Mouse (Mus musculus): Measurements from ENCODE around the gene Tmem255a. TPM values are rescaled to one million over a fixed set of nuclear protein-coding genes. Genes with fewer than 3 reads are reported as not detected.

Tmem255a gene
- polyA plus RNA-seq, 1 experiment: 0.17 TPM

DNA sequence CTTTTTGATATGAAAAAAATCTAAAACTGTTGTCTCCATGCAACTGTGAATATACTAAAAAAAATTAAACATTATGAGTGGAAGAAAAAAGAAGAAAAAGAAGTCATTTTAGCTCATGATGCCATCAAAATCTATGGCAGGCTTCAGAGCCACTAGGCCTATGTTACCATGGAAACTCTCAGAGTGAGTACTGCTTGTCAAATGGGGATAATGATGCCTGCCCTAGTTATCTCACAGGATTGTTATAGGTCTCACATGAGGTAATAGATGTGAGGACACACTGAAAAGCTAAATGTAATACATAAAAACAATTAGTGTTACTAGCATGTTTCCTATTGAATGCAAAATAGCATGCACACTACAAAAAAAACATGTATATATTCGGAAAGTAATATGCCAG lies 22.4 kb downstream of the Tmem255a start:
- no peak for TF ChIP-seq POLR2A (IDR thresholded peaks at IDR 0.05; ENCODE audit: low read depth, low read length)
- TF ChIP-seq CTCF (conservative IDR thresholded peaks at IDR 0.05; ENCODE audit: insufficient read depth, insufficient read length, low read depth, low read length): no peak
- DNase-seq: no peak

DNA sequence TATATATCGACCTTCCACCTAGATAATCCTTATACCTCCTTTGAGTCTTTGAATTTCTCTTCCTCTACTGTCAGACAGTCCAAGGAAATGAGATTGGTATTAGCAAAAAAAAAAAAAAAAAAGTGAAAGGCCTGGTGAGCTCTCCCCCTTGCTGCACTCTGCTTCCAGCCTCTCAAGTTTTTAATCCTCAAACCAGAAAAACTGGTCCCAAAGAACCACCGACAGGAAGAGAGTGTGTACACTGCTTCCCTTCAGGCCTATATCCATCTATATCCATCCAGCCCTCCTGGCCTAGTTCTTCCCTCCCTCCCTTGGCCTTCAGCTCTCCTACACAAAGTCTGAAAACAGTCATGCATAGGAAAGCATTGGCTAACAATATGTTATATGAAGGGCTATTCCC lies 29.5 kb downstream of the Tmem255a start:
- WGBS: 43% methylated on average over 2 of the region's 2 CpGs
- Histone ChIP-seq H3K36me3 (ENCODE audit: control insufficient read depth, insufficient read depth, low read length) (no peaks in the 10 kb centered on the region), H3K27me3 (replicated peaks; ENCODE audit: control insufficient read depth, insufficient read depth, low read length) (no peaks in the 10 kb centered on the region), H3K4me1 (ENCODE audit: control insufficient read depth, insufficient read depth, low read length) (no peaks in the 10 kb centered on the region), H3K4me3 (ENCODE audit: insufficient read depth, low read depth, low read length) (no peak overlapping the region), H3K27ac (ENCODE audit: insufficient read depth, low read depth, low read length) (no peak overlapping the region)
- TF ChIP-seq POLR2A (IDR thresholded peaks at IDR 0.05; ENCODE audit: low read depth, low read length): no peak
- TF ChIP-seq CTCF (conservative IDR thresholded peaks at IDR 0.05; ENCODE audit: insufficient read depth, insufficient read length, low read depth, low read length): no peak
- no peak for DNase-seq

More for the DNA sequence above, 22.4 kb downstream of the Tmem255a start:
- 92% methylated on average over 1 of the region's 1 CpGs for WGBS
- H3K4me1 ChIP-seq (ENCODE audit: control insufficient read depth, insufficient read depth, low read length): no peaks in the 10 kb centered on the region
- H3K4me3 ChIP-seq (ENCODE audit: insufficient read depth, low read depth, low read length): no peak overlapping the region
- H3K27me3 ChIP-seq (replicated peaks; ENCODE audit: control insufficient read depth, insufficient read depth, low read length): no peaks in the 10 kb centered on the region
- no peak overlapping the region for H3K27ac ChIP-seq (ENCODE audit: insufficient read depth, low read depth, low read length)
- H3K36me3 ChIP-seq (ENCODE audit: control insufficient read depth, insufficient read depth, low read length): no peaks in the 10 kb centered on the region

DNA sequence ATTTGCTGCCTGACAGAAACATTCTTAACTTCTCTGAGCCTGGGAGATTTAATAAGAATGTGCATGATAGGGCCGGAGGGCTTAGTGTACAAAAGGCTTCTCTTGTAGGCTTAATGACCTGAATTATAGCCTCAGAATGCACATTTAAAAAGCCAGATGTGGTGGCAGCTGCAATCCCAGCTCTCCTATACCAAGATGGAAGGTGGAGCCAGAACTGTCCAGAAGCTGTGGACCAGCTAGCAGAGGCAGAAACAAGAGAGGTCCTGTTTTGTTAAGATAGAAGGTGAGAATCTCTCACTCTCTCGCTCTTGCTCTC lies 34.6 kb downstream of the Tmem255a start:
- TF ChIP-seq POLR2A (IDR thresholded peaks at IDR 0.05; ENCODE audit: low read depth, low read length) (no peak), CTCF (conservative IDR thresholded peaks at IDR 0.05; ENCODE audit: insufficient read depth, insufficient read length, low read depth, low read length) (no peak)
- no peaks in the 10 kb centered on the region for H3K27me3 ChIP-seq (replicated peaks; ENCODE audit: control insufficient read depth, insufficient read depth, low read length)
- DNase-seq: no peak
- no peaks in the 10 kb centered on the region for H3K4me1 ChIP-seq (ENCODE audit: control insufficient read depth, insufficient read depth, low read length)
- H3K36me3 ChIP-seq (ENCODE audit: control insufficient read depth, insufficient read depth, low read length): no peaks in the 10 kb centered on the region
- no peak overlapping the region for H3K27ac ChIP-seq (ENCODE audit: insufficient read depth, low read depth, low read length)
- H3K4me3 ChIP-seq (ENCODE audit: insufficient read depth, low read depth, low read length): no peak overlapping the region
- WGBS: 54% methylated on average over 2 of the region's 2 CpGs

DNA sequence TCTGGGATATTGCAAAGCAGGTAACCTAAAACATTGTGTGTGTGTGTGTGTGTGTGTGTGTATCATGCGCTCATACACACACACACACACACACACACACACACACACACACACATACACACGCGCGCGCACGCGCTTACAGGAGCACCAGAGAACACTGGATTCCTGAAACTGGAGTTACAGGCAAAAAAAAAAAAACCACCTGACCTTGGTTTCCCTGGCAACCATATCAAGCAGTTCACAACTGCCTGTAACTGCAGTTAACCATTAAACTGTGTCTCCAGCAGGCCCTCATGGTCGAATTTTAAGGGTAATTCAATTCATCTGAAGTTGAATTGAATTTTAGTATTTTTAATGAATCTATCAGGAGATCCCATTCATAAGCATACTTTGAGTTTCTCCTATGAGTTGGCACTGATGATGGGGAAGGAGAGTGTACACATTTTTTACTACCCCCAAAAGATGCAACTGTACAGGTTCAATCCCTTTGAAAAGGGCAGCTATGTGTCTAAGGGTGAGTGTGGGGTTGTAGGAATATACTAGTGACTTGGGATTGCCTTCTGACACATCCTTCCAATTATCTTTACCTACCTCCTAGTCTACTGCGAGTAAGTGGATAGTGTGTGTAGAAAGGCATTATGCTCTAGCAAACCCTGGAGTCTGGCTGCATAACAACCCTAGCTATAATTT lies 35.1 kb downstream of the Tmem255a start:
- no peak overlapping the region for H3K4me3 ChIP-seq (ENCODE audit: insufficient read depth, low read depth, low read length)
- 25% methylated on average over 9 of the region's 9 CpGs for WGBS

DNA sequence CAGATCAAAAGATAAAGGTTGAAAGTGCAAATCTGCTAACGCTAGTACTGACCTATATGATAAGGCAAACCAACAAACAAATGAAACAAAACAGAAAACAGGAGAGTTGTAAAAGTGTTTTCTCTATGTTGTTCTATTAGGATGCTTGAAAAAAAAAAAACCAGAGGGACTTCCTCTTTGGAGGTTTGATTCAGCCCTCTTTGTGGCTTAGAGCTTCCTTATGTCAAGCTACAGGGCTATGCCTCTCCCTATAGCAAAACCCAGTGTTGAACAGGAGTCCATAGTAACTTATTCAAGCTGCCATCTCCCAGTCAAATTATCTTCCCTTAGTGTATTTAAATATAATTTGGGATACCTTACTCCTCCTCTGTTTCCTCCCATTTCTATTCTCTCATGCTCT lies 44.8 kb downstream of the Tmem255a start:
- 79% methylated on average over 1 of the region's 1 CpGs for WGBS
- Histone ChIP-seq H3K27ac (ENCODE audit: insufficient read depth, low read depth, low read length) (no peak overlapping the region), H3K4me1 (ENCODE audit: control insufficient read depth, insufficient read depth, low read length) (no peaks in the 10 kb centered on the region), H3K27me3 (replicated peaks; ENCODE audit: control insufficient read depth, insufficient read depth, low read length) (no peaks in the 10 kb centered on the region), H3K36me3 (ENCODE audit: control insufficient read depth, insufficient read depth, low read length) (no peaks in the 10 kb centered on the region), H3K4me3 (ENCODE audit: insufficient read depth, low read depth, low read length) (no peak overlapping the region)
- TF ChIP-seq CTCF (conservative IDR thresholded peaks at IDR 0.05; ENCODE audit: insufficient read depth, insufficient read length, low read depth, low read length) (no peak), POLR2A (IDR thresholded peaks at IDR 0.05; ENCODE audit: low read depth, low read length) (no peak)
- DNase-seq: no peak

More for the DNA sequence above, 35.1 kb downstream of the Tmem255a start:
- TF ChIP-seq CTCF (conservative IDR thresholded peaks at IDR 0.05; ENCODE audit: insufficient read depth, insufficient read length, low read depth, low read length) (no peak), POLR2A (IDR thresholded peaks at IDR 0.05; ENCODE audit: low read depth, low read length) (no peak)
- no peaks in the 10 kb centered on the region for H3K36me3 ChIP-seq (ENCODE audit: control insufficient read depth, insufficient read depth, low read length)
- H3K27ac ChIP-seq (ENCODE audit: insufficient read depth, low read depth, low read length): no peak overlapping the region
- H3K27me3 ChIP-seq (replicated peaks; ENCODE audit: control insufficient read depth, insufficient read depth, low read length): no peaks in the 10 kb centered on the region
- H3K4me1 ChIP-seq (ENCODE audit: control insufficient read depth, insufficient read depth, low read length): no peaks in the 10 kb centered on the region
- peak; percentile 54 for DNase-seq

DNA sequence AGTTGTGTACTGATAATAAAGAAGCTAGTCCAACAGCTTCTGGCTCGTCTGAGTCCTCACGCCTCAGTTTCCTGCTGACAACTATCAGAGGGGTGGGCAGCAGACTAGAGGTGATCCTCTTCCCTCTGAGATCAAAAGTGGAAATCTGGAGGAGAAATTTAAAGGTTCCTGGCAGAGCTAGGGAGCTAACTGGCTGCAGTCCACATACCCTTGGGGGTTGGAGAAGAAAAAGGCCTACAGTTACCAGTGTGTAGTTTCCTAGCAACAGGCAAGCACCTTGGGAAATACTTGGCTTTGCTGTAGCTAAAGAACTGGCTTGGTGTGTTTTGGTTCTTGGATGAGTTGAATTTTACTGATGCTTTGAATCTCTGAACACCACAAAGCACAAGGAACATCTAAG lies 50.4 kb downstream of the Tmem255a start:
- WGBS: 53% methylated on average over 2 of the region's 2 CpGs
- no peak for TF ChIP-seq POLR2A (IDR thresholded peaks at IDR 0.05; ENCODE audit: low read depth, low read length)
- TF ChIP-seq CTCF (conservative IDR thresholded peaks at IDR 0.05; ENCODE audit: insufficient read depth, insufficient read length, low read depth, low read length): no peak
- no peaks in the 10 kb centered on the region for H3K36me3 ChIP-seq (ENCODE audit: control insufficient read depth, insufficient read depth, low read length)
- no peaks in the 10 kb centered on the region for H3K27me3 ChIP-seq (replicated peaks; ENCODE audit: control insufficient read depth, insufficient read depth, low read length)
- no peaks in the 10 kb centered on the region; the same call in 1 of the 2 replicates for H3K4me1 ChIP-seq (ENCODE audit: control insufficient read depth, insufficient read depth, low read length)
- peak; percentile 15 for DNase-seq
- H3K27ac ChIP-seq (ENCODE audit: insufficient read depth, low read depth, low read length): no peak overlapping the region
- H3K4me3 ChIP-seq (ENCODE audit: insufficient read depth, low read depth, low read length): no peak overlapping the region

DNA sequence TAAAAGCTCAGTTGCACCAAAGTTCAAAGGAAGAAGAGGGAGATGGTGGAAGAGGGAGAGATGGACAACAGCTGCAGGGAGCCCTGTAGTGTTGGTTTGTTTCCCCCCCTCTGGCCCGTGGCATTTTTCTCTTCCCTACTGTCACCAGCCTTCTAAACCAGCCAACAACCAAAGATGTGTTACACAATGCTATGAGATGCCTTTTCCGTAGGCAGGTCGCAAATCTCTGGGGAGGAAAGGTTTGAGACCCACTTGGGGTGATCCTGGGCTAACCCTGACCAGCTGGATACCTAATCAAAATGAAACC lies 61.8 kb downstream of the Tmem255a start:
- no peak for TF ChIP-seq POLR2A (IDR thresholded peaks at IDR 0.05; ENCODE audit: low read depth, low read length)
- TF ChIP-seq CTCF (conservative IDR thresholded peaks at IDR 0.05; ENCODE audit: insufficient read depth, insufficient read length, low read depth, low read length): no peak
- WGBS: 0% methylated on average over 3 of the region's 3 CpGs

More for the DNA sequence above, 61.8 kb downstream of the Tmem255a start:
- Histone ChIP-seq H3K27me3 (replicated peaks; ENCODE audit: control insufficient read depth, insufficient read depth, low read length) (no peaks in the 10 kb centered on the region), H3K36me3 (ENCODE audit: control insufficient read depth, insufficient read depth, low read length) (no peaks in the 10 kb centered on the region; the same call in 1 of the 2 replicates), H3K27ac (ENCODE audit: insufficient read depth, low read depth, low read length) (no peak overlapping the region; the same call in 1 of the 2 replicates), H3K4me3 (ENCODE audit: insufficient read depth, low read depth, low read length) (peak overlapping the region; percentile 91), H3K4me1 (ENCODE audit: control insufficient read depth, insufficient read depth, low read length) (no peaks in the 10 kb centered on the region)
- DNase-seq: no peak

Data from kidney, adult 2 months (tissue).